Mouse (Mus musculus) stomach, postnatal 0 days (tissue): ENCODE results near the gene Dnah3. TPM values are rescaled to one million over a fixed set of nuclear protein-coding genes. Genes with fewer than 3 reads are reported as not detected.

ENCODE experiments used
- ATAC-seq: fragments of 200-750 bp; cut with Nextera tagmentation; 2 replicates; pipeline ENCODE4 v1.8.0; 2017; ENCODE audit not compliant: low FRiP score, low TSS enrichment
- DNase-seq: peaks from one replicate; pipeline ENCODE4 v3.0.0-alpha.2; 2016; ENCODE audit warnings: low spot score
- H3K27ac ChIP-seq: fragments of 300-500 bp; sonication (generic); replicated peaks from 2 replicates; pipeline ENCODE4 v1.5.1; 2014; ENCODE audit warnings: mild to moderate bottlenecking, control low read depth
- H3K27me3 ChIP-seq: fragments of 300-500 bp; sonication (generic); 2 replicates; pipeline ENCODE4 v1.6.1; 2014; ENCODE audit warnings: low read length; ENCODE audit not compliant: control insufficient read depth, insufficient read depth
- H3K36me3 ChIP-seq: fragments of 300-500 bp; sonication (generic); 2 replicates; pipeline ENCODE4 v1.6.1; 2014; ENCODE audit warnings: low read length, mixed read lengths; ENCODE audit not compliant: control insufficient read depth, insufficient read depth
- H3K4me1 ChIP-seq: fragments of 300-500 bp; sonication (generic); replicated peaks from 2 replicates; pipeline ENCODE4 v1.6.1; 2014; ENCODE audit warnings: antibody characterized with exemption; ENCODE audit not compliant: control insufficient read depth, insufficient read depth
- H3K4me2 ChIP-seq: fragments of 300-500 bp; sonication (generic); replicated peaks from 2 replicates; pipeline ENCODE4 v1.6.1; 2014; ENCODE audit warnings: low read depth, mild to moderate bottlenecking, control low read depth, moderate library complexity
- H3K4me3 ChIP-seq: fragments of 300-500 bp; sonication (generic); 2 replicates; pipeline ENCODE4 v1.5.1; 2014; ENCODE audit warnings: low read depth, low read length, control low read depth
- H3K9ac ChIP-seq: fragments of 300-500 bp; sonication (generic); 2 replicates; pipeline ENCODE4 v1.6.1; 2014; ENCODE audit warnings: mild to moderate bottlenecking, low read length, control low read depth, mixed read lengths
- H3K9me3 ChIP-seq: fragments of 300-500 bp; sonication (generic); 2 replicates; pipeline ENCODE4 v1.6.1; 2016; ENCODE audit warnings: low read length; ENCODE audit not compliant: control insufficient read depth
- CTCF ChIP-seq: IDR thresholded peaks from 2 replicates; pipeline ENCODE4 v1.5.1; 2016; ENCODE audit warnings: antibody characterized with exemption, low read depth, mild to moderate bottlenecking, moderate library complexity
- EP300 ChIP-seq: optimal IDR thresholded peaks from 2 replicates; pipeline ENCODE3; 2016; ENCODE audit warnings: antibody characterized with exemption
- WGBS: fragments of 180-500 bp; shearing (Covaris S2); extraction: QIAGEN DNeasy Blood & Tissue Kit; methylation state at CpG from one replicate; pipeline ENCODE4 v1.1.7; 2014; 5-methylcytosine and 5-hydroxymethylcytosine counted together
- polyA plus RNA-seq: library from polyadenylated mRNA; unstranded; fragments of >200 nt; fragmentation: Nextera tagmentation; extraction: Ambion mirVana; gene quantifications from 2 replicates; pipeline ENCODE4 v1.2.1, GENCODE M21; 2015

Dnah3 gene
- polyA plus RNA-seq, 1 experiment from 2014 or later: 0.02 TPM

DNA sequence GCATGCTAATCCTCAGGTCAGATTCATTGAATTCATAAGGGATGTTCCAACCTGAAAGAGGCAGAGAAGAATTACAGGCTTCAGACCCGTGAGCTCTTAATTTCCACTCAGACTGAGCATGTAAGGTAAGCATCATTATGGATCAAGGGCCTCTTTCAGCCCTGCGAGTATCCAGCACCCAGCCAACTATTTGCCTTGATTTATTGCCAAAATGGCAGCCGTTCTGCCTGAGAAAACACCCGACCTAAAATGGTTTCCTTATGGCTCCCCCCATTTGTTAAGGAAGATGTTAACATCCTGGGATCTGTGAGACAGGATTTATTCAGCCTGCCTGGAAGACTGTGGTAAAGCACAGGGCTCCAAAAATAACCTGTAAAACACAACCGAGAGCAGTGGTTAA is 158.0 kb downstream of the Dnah3 start:
- 54% methylated on average over 5 of the region's 5 CpGs for WGBS

DNA sequence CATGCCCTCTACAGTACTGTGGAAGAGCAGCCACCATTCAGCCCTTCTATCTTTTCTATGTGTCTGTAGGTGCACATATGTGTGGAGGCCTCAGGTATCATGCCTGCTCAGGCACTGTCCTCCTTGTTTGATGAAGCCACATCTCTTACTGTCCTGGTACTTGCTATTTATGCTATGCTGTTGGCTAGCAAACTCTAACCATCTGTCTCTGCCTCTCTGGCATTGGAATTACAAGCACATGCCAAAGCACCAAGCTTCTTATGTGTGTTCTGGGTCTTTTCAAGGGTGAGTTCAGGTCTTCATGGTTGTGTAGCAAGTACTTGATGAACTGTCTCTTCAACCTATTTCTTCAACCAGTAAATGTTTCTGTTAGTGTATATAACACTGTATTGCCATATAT is 158.8 kb downstream of the Dnah3 start:
- no peak overlapping the region for H3K4me3 ChIP-seq

More for the DNA sequence above, 158.0 kb downstream of the Dnah3 start:
- Histone ChIP-seq H3K36me3 (no peaks in the 10 kb centered on the region), H3K9me3 (no peaks in the 10 kb centered on the region), H3K4me1 (no peaks in the 10 kb centered on the region), H3K4me3 (no peak overlapping the region), H3K9ac (no peak overlapping the region), H3K4me2 (no peak overlapping the region), H3K27ac (0 out of 2 replicates have a peak overlapping the region, but pooled peaks have one; percentile 20), H3K27me3 (no peaks in the 10 kb centered on the region)
- DNase-seq (no peak), ATAC-seq (no peak)
- TF ChIP-seq CTCF (no peak), EP300 (no peak)

DNA sequence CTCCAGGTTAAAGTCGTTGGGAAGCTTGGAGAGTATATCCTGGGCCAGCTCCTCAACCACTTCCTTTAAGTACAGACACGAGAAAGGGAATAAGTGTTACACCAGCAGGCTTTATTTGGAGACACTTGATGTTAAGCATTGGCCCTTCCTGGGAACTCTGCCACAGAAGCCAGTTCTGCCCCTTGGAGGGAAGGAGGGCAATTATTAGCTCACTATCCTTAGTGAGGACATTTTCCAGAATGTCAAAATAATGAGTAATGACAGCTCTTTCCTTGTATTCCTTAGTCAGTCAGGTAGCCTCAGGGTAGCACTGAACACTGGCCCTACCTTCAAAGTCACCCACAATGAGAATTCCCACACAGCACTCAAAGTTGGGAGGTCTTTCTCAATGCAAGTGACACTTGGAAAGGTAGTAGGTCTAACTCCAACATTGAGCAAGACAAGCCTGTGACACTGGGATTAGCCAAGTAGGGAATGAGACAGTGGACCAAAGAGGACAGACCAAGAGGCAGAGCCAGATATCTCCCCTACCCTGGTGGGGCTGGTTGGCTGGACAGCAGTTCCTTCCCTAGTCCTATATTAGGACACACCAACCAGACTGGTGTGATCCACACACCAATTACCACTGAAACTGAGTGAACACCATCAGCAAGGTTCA is 166.2 kb downstream of the Dnah3 start:
- Histone ChIP-seq H3K9ac (no peak overlapping the region), H3K36me3 (no peaks in the 10 kb centered on the region), H3K4me2 (no peak overlapping the region), H3K4me1 (no peaks in the 10 kb centered on the region), H3K4me3 (no peak overlapping the region), H3K27me3 (no peaks in the 10 kb centered on the region), H3K27ac (no peak overlapping the region), H3K9me3 (no peaks in the 10 kb centered on the region)
- DNase-seq (no peak), ATAC-seq (no peak)
- no peak for TF ChIP-seq EP300
- TF ChIP-seq CTCF: no peak
- WGBS: 62% methylated on average over 2 of the region's 2 CpGs

More for the DNA sequence above, 158.8 kb downstream of the Dnah3 start:
- ATAC-seq (no peak), DNase-seq (no peak)
- Histone ChIP-seq H3K4me1 (no peaks in the 10 kb centered on the region), H3K9me3 (no peaks in the 10 kb centered on the region), H3K27me3 (no peaks in the 10 kb centered on the region), H3K36me3 (no peaks in the 10 kb centered on the region), H3K9ac (no peak overlapping the region), H3K4me2 (no peak overlapping the region), H3K27ac (no peak overlapping the region)
- no peak for TF ChIP-seq CTCF

DNA sequence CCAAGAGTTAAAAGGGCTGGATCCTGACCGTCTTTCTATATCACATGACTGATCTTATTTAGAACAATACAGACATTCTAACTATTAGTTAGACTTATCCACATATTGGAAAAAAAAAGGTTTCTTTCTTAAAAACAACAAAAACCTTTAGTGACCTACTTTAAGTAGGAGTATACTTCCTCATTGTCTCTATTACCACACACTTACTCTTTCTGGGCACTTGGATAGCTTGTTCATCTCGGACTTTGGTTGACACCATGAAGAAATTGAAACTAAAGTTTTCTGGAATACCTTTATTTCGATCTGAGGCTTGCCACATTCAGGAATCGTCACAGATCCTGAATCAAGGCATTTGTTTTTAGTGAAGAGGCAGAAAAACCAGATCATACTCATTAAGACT is 174.0 kb downstream of the Dnah3 start:
- H3K4me3 ChIP-seq: no peak overlapping the region
- H3K36me3 ChIP-seq: no peaks in the 10 kb centered on the region
- ATAC-seq (no peak), DNase-seq (no peak)
- no peaks in the 10 kb centered on the region for H3K4me1 ChIP-seq
- H3K9ac ChIP-seq: no peak overlapping the region
- TF ChIP-seq EP300: no peak
- no peak for TF ChIP-seq CTCF
- H3K4me2 ChIP-seq: no peak overlapping the region
- WGBS: 72% methylated on average over 4 of the region's 4 CpGs
- H3K27me3 ChIP-seq: no peaks in the 10 kb centered on the region
- H3K9me3 ChIP-seq: no peaks in the 10 kb centered on the region
- H3K27ac ChIP-seq: no peak overlapping the region

DNA sequence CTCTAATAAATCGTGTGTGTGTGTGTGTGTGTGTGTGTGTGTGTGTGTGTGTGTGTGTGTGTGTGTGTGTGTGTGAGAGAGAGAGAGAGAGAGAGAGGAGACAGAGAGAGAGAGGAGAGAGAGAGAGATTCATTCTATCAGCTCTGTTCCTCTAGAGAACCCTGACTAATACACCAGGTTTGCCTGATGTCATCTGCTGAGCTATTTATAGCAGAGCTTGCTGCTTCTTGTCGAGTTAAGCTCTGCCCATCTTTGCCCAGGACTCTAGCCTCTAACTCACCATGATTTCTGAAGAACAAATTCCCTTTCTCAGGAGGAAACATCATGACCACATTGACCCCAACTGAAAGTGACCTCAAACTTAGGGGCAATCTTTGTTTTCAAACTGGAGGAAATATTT is 174.6 kb downstream of the Dnah3 start:
- 21% methylated on average over 2 of the region's 2 CpGs for WGBS
- Histone ChIP-seq H3K4me2 (no peak overlapping the region), H3K9ac (no peak overlapping the region), H3K4me3 (no peak overlapping the region), H3K27ac (no peak overlapping the region), H3K27me3 (no peaks in the 10 kb centered on the region), H3K4me1 (no peaks in the 10 kb centered on the region), H3K9me3 (no peaks in the 10 kb centered on the region), H3K36me3 (no peaks in the 10 kb centered on the region)
- ATAC-seq: no peak
- no peak for DNase-seq
- TF ChIP-seq CTCF (no peak), EP300 (no peak)

DNA sequence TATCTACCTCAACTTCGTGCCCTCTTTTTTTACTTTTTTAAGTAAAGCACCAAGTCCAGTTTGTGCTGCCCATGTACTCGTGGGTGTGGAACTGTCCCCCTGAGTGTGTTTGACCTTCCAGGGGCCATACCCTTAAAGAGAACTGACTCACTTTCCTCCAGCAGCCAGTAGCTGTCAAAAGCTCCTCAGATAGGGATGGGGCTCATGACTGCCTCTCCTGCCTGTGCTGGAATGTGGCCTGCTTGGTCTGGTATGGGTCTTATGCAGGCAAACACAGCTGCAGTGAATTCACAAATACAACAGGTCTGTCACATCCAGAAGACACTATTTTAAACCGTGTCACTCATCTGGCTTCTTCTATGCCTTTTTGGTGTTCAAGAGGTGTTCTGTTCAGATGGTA is 183.4 kb downstream of the Dnah3 start:
- Histone ChIP-seq H3K9ac (no peak overlapping the region), H3K4me1 (no peaks in the 10 kb centered on the region), H3K4me3 (no peak overlapping the region), H3K4me2 (no peak overlapping the region), H3K27me3 (no peaks in the 10 kb centered on the region), H3K27ac (no peak overlapping the region), H3K36me3 (no peaks in the 10 kb centered on the region), H3K9me3 (no peaks in the 10 kb centered on the region)
- TF ChIP-seq EP300 (no peak), CTCF (no peak)
- ATAC-seq (no peak), DNase-seq (no peak)
- 67% methylated on average over 3 of the region's 3 CpGs for WGBS
